Mouse (Mus musculus) bone marrow, adult 2 months (tissue): ENCODE data around the gene Fam24b.

Source experiments
- CTCF ChIP-seq: fragments of 200-500 bp; IDR thresholded peaks from 2 replicates; pipeline ENCODE4 v1.5.1; 2011; ENCODE audit warnings: low read length, control low read depth; ENCODE audit not compliant: control insufficient read depth, insufficient read depth
- POLR2A ChIP-seq: fragments of 200-500 bp; IDR thresholded peaks from 2 replicates; pipeline ENCODE4 v1.6.1; 2011; ENCODE audit warnings: low read depth, mild to moderate bottlenecking, control low read depth, low read length, borderline replicate concordance; ENCODE audit not compliant: control insufficient read depth

GRCm38 (mm10) chr7:131327054-131327453 lies 2.3 kb downstream of the Fam24b start:
- TF ChIP-seq CTCF: no peak
- no peak for TF ChIP-seq POLR2A
